Mouse (Mus musculus) right cerebral cortex, postnatal 10 days (tissue): ENCODE data around the gene Pom121l2.

Source experiments
- DNase-seq, 2 experiments: peaks; one replicate each; pipeline ENCODE4 v3.0.0; 2021; ENCODE audit warnings: low spot score in 2 of 2

Pom121l2 gene

GRCm38 (mm10) chr13:21993957-21994738, 13.2 kb downstream of the Pom121l2 start:
- peak in 1 of 2 experiments; percentile 38 for DNase-seq

DNA sequence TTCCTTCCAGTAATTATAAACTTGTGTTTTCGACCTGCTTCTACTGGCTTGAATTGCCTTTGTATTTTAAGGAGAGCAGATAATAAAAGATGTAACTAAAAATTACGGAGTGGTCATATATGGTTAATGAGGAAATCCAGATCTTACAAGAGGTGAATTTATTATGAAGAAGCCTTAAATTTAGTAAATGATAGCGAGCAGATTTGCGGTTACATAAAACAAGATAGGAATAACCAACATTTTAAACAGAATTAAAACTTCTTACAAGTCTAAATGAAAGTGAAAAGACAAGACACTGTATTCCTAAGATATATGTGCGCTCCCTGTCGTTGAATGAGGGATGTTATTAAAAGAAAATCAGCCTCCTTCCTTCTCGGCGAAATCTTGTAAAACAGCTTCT, 13.9 kb downstream of the Pom121l2 start:
- DNase-seq, result no peak

DNA sequence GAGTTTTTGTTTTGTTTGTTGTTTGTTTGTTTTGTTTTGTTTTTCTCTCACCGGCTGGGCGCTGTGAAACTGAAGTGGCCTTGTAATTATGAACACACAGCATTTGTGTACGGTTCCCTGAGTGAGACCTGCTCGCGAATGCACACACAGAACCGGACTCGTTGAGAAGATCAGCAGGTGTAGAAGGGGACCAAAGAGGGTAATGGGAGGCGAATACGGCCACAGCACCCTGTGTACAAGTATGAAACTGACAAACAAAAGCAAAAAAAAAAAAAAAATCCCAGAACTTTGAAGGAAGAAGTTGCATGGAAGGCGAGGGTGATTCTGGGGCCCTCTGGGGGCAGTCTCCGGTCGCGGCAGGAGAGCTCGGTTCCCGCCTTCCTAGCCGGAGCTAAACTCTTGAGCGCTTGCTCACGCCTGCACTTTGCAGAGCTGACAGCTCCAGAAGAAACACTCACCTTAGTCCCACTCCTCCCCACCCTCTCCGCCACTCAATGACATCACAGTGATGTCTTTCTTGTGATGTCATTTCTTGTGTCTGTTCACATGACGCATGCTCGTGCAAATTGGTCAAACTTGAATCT, 14.4 kb downstream of the Pom121l2 start:
- peak in 1 of 2 experiments; percentile 32 for DNase-seq

DNA sequence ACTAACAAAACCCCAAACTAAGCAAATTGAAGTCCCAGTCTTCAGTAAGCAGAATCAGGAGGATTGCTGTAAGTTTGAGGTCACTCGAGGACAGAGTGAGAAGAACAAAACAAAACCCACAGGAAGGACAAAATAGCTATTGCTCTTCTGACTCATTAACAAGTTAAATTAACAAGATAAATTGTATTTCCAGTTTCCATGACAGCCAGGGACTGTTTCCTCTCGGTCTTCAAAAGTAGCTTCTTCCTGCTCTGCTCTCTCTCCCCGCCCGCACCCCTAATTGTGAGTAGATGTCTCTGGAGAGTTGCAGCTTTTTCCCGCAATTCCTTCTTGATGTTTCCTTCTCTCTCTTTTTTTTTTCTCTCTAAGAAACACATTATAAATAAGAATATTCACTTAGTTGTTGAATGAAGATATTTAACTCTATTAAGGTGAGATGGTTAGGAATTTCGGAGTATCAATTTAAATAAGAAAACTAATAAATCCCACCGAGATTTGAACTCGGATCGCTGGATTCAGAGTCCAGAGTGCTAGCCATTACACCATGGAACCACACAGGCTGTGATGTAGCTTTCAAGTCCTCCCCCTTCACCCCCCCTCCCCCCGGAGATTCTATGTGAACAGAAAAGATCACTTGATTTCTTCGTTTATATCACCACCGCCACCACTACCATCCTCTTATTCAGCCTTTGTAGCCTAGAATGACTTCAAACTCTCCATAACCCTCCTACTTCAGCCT, 15.3 kb downstream of the Pom121l2 start:
- DNase-seq, result no peak

DNA sequence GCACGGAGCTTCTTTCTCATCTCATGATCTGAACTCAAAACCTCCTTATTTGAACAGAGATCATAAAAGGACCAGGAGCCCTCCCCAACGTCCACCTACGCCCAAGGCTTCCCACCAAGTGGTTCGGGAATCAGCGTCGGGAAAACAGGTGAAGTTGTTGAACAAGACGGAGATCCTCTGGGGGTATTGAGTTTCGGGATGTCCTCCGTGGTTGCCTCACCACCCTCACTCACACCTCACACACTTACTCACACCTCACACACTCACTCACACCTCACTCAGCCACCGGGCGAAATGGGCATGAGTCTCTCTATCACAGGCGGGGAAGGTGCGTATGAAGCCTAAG, 15.8 kb downstream of the Pom121l2 start:
- no peak for DNase-seq

GRCm38 (mm10) chr13:21997201-21997820, 16.3 kb downstream of the Pom121l2 start:
- DNase-seq, result no peak

GRCm38 (mm10) chr13:21997821-21998220, 16.8 kb downstream of the Pom121l2 start:
- DNase-seq, result no peak

GRCm38 (mm10) chr13:21998412-21998811, 17.4 kb downstream of the Pom121l2 start:
- DNase-seq, result no peak

DNA sequence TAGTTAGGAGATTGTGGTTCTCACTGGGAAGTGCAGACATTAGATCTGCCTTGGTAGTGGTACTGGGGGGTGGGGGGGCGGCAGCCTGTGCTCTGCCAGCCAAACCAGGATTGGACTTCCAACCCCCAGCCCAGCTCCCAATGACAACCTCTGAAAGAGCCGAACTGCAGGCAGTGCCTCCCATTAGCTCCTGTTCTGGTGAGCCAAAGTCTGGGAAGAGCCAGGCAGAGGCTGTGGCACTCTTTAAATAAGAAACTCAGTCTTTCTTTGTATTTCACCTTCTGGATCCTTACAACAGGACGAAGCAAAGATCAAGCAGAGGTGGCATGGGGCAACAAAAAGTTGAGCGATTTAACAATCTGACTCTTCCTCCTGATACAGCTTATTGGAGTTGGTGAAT, 18.2 kb downstream of the Pom121l2 start:
- no peak for DNase-seq

DNA sequence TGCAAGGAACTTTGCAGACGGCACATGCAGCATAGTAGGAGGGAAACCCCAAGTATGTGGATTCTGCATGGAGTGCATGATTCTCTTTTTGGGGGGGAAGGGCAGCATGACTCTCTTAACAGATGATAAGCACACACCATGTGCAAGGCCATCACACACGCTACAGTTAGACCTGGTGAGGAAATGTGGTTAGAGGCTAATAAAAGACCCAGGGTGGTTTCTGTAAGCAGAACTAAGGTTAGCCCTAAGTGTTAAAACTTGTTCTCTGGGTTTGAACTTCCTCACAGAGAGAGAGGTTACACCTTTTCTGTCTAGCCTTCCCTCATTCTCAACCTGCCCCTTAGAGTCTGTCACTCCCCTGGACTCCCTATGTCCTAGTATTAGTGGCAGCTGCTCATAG, 20.4 kb downstream of the Pom121l2 start:
- no peak for DNase-seq

- DNase-seq, result no peak
These were observed 20.8 kb downstream of the Pom121l2 start for GRCm38 (mm10) chr13:22001823-22002222.

GRCm38 (mm10) chr13:22005605-22006333, 24.8 kb downstream of the Pom121l2 start:
- no peak for DNase-seq

DNA sequence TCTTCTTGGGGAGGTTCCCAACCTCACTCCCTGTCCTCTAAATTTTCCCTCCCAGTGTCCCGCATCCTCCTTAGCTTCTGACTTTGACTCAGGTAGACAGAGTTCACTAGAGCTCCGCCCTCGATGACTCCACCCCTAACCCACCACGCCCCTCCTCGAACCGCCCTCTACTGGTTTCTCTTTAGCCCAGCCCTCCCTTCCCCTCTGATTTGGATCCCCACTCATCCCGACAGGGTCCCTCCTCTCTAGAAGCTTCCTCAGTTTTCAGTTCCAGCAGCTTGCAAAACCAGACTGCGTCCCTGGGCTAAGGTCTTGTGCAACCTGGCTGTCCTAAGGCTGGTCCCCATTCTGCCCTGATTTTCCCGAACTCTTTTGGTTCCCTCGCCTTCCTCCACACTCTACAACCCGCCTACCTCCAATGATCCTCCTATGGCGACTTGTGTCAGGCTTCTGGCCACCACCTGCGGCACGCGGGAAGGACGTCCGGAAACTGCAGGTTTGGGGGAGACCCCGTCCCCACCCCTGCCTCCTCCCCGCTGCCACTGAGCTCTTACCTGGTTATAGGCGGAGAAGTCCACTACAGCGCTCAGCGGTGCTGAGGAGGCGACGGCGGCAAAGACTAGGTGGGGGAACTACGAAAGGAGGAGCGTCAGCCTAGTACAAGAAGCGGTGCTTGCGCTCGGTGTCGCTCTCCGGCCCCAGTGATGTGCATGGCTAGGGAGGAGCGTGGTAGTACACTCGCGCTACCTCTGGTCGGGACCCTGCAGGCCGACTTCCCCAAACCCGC, 25.5 kb downstream of the Pom121l2 start:
- no peak for DNase-seq

- DNase-seq, result no peak
These were observed 26.1 kb downstream of the Pom121l2 start for GRCm38 (mm10) chr13:22007121-22007510.

GRCm38 (mm10) chr13:22007872-22008271, 26.9 kb downstream of the Pom121l2 start:
- DNase-seq, result no peak

GRCm38 (mm10) chr13:22008707-22009106, 27.7 kb downstream of the Pom121l2 start:
- no peak for DNase-seq

DNA sequence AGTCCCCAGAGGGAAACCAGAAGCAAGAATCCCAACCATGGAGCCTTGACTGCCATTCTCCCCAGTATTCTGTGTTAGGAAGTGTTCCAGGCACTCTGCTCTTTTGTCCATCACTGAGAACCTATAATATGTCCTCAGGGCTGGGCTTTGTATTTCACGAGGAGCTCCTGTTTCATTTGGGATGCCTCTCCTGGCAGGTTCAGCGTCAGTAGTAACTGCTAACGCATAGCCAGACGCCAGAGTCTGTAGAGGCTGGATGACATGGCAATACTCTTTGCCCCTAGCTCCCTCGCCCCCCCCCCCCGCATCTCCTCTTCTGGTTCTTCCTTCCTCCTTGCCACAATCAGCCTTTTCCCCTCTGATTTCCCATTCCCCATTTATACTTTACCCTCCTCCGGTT, 28.6 kb downstream of the Pom121l2 start, which contains the start of gene Prss16:
Gene Prss16 (minus strand): TSS at position 101 of the 400 bp plus-strand sequence.
- no peak for DNase-seq

DNA sequence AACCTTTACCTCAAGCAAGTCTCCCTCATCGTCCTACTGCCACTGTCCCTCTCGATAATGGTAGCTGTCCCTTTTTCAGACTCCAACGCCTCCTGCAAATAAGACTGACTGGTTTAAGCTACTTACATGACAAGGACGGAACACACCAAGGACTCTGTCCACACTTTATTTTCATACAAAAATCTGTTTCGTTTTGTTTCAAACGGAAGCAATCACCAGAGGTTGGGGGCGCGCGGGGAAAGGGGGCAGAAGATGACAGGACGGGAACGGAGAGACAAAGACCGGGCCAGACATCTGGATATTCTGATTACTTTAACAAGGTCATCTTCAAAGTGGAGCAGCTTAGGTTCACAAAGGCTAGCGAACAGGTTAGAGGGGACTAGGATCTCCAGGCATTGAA, 32.7 kb downstream of the Pom121l2 start:
- no peak for DNase-seq

DNA sequence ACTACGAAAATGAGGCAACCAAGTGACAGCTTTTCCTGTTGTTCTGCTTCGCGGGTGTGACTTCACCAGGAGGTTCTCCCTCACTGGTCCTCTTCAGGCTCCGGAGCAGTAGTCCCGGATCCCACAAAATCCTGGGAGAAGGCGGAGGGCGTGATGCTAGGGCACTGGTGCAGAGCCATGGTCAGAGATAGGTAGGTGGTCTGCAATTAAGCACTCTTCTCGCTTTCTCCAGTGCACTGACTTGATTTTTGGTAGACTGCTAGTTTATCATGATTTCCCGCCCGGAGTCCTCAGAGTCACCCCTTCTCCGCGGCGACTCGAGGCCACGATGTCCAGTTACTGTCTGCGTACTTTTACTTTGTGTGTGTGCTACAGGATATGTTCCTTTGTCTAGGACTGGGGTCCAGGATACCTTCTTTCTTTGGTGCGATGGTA, 33.4 kb downstream of the Pom121l2 start:
- DNase-seq, result no peak
